ENCODE assay signal across 13 mouse cellular contexts in the genomic region with DNA sequence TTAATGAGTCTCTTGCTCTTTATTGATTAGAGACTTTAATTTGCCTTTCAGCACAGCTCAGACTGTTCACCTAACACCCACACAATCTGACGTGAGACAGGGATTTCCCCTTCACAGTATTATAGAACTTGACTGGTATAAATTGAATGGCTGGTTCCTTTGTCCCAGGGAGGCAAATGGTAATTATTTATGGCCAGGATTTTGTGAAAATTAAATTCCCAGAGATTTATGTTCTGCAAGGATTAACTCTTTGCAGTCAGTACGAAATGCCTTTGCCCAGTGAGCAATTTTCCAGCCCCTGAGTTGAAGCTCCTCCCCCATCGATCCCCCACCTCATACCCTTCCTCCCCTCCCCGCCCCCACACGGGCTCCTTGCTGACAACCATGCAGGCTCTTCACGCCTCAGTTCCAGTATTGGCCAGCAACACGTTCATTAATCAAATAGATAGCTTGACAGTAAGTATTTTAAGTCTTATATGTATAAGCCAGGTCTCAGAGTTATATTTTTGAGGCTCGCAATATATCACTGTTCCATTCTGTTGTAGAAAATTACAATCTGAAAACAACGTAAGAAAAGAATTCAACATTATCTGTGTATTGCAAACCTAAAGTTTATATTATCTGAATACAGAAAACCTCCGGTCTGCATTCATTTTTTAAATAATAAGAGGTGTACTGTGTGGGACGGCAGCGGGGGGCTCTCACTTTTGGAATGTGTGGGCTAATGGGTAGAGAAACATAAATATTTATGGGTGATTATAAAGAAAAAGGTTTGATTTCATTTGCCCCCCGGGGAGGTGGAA.
DNase-seq lines count a peak whose midpoint lies in the region; ATAC-seq lines count a peak whose summit lies in the region.
"Had no signal": no experiment of that assay in that cellular context is flagged by ENCODE, and none has a peak within 500 bp of the region (broad histone marks: within the 10 kb centered on the region; RNA-seq: fewer than 3 reads in every experiment).

No protein-coding gene starts in this region.

- H3K36me3 ChIP-seq in lung, embryonic 15.5 days: no peaks in the 10 kb centered on the region
- no peaks in the 10 kb centered on the region for H3K36me3 ChIP-seq in forebrain, embryonic 16.5 days (ENCODE audit: control insufficient read depth, insufficient read depth)
- H3K36me3 ChIP-seq in limb, embryonic 10.5 days: no peaks in the 10 kb centered on the region
- H3K36me3 ChIP-seq: heart, embryonic 15.5 days had no signal

- 41% methylated on average over 13 of the region's 13 CpGs for WGBS in lung, embryonic 15.5 days
- 32% methylated on average over 13 of the region's 13 CpGs for WGBS in forebrain, embryonic 16.5 days
- 68% methylated on average over 13 of the region's 13 CpGs for WGBS in limb, embryonic 10.5 days

- no peak overlapping the region for H3K9ac ChIP-seq in lung, embryonic 15.5 days
- no peak overlapping the region for H3K9ac ChIP-seq in forebrain, embryonic 16.5 days (replicated peaks; ENCODE audit: low read depth, low read length)
- H3K9ac ChIP-seq: heart, embryonic 15.5 days had no signal

- H3K27me3 ChIP-seq in lung, embryonic 15.5 days: no peaks in the 10 kb centered on the region
- H3K27me3 ChIP-seq in forebrain, embryonic 16.5 days (replicated peaks; ENCODE audit: control insufficient read depth, insufficient read depth, low read length): no peaks in the 10 kb centered on the region
- H3K27me3 ChIP-seq in limb, embryonic 10.5 days (ENCODE audit: low read depth, poor library complexity, severe bottlenecking): peaks cover 45% of the 10 kb centered on the region
- H3K27me3 ChIP-seq: CH12.LX; heart, embryonic 15.5 days had no signal

- no peak for DNase-seq in lung, postnatal 36 days
- DNase-seq in limb, embryonic 10.5 days (ENCODE audit: low spot score): peak; percentile 48
- DNase-seq in retina, embryonic 14.5 days (ENCODE audit: low spot score): peak; percentile 68
- DNase-seq in cerebellum, postnatal 36 days: no peak
- DNase-seq in cerebellum, adult 11 months: no peak
- DNase-seq: adrenal gland, postnatal 14 days; cerebellum, adult 18-20 months; gastrocnemius, postnatal 14 days; kidney, adult 11 months had no signal

- no peaks in the 10 kb centered on the region for H3K9me3 ChIP-seq in lung, embryonic 15.5 days
- no peaks in the 10 kb centered on the region; the same call in 1 of the 2 replicates for H3K9me3 ChIP-seq in forebrain, embryonic 16.5 days (ENCODE audit: control insufficient read depth, low read length)
- no peaks in the 10 kb centered on the region; the same call in 1 of the 2 replicates for H3K9me3 ChIP-seq in limb, embryonic 10.5 days (replicated peaks)
- H3K9me3 ChIP-seq: heart, embryonic 15.5 days had no signal

- H3K4me2 ChIP-seq in lung, embryonic 15.5 days: peak overlapping the region; percentile 33
- peak overlapping the region; percentile 28 for H3K4me2 ChIP-seq in forebrain, embryonic 16.5 days (ENCODE audit: low read length)
- H3K4me2 ChIP-seq: heart, embryonic 15.5 days had no signal

- peaks cover 6% of the 10 kb centered on the region; the same call in 1 of the 2 replicates for H3K4me1 ChIP-seq in lung, embryonic 15.5 days
- peaks cover 16% of the 10 kb centered on the region for H3K4me1 ChIP-seq in forebrain, embryonic 16.5 days (replicated peaks; ENCODE audit: control insufficient read depth, insufficient read depth, low read length)
- peaks cover 9% of the 10 kb centered on the region for H3K4me1 ChIP-seq in limb, embryonic 10.5 days
- H3K4me1 ChIP-seq: heart, embryonic 15.5 days had no signal

- no peak overlapping the region for H3K4me3 ChIP-seq in lung, embryonic 15.5 days
- H3K4me3 ChIP-seq in forebrain, embryonic 16.5 days (replicated peaks; ENCODE audit: low read length): no peak overlapping the region
- no peak overlapping the region for H3K4me3 ChIP-seq in limb, embryonic 10.5 days
- H3K4me3 ChIP-seq: heart, embryonic 15.5 days had no signal

- H3K27ac ChIP-seq in lung, embryonic 15.5 days: no peak overlapping the region
- H3K27ac ChIP-seq in forebrain, embryonic 16.5 days (ENCODE audit: low read length): no peak overlapping the region
- no peak overlapping the region for H3K27ac ChIP-seq in limb, embryonic 10.5 days
- H3K27ac ChIP-seq: heart, embryonic 15.5 days had no signal

- ATAC-seq in lung, embryonic 15.5 days (ENCODE audit: borderline replicate concordance, extremely low read depth, low FRiP score, low TSS enrichment): no peak
- peak; percentile 70 for ATAC-seq in forebrain, embryonic 16.5 days

Comparison
In these comparisons a context has a peak if more than half of its experiments do, and no peak if none do; other contexts are left out.
1. DNase-seq: peak in limb, embryonic 10.5 days (single experiment) and retina, embryonic 14.5 days (single experiment); none in lung, postnatal 36 days (single experiment), cerebellum, postnatal 36 days (0 of 2) and cerebellum, adult 11 months (single experiment).